Mouse (Mus musculus) heart, embryonic 10.5 days (tissue): ENCODE measurements around the gene Cap2. TPM values are rescaled to one million over a fixed set of nuclear protein-coding genes. Genes with fewer than 3 reads are reported as not detected.
A peak's percentile ranks its signal among the peaks of the same experiment; 100 is the strongest.

Experiments used
- DNase-seq: peaks from one replicate; pipeline ENCODE4 v3.0.0-alpha.2; 2017; ENCODE audit warnings: low spot score
- H3K27ac ChIP-seq: fragments of 300-500 bp; sonication (generic); 2 replicates; pipeline ENCODE4 v1.5.1; 2016; ENCODE audit warnings: mild to moderate bottlenecking
- H3K27me3 ChIP-seq: fragments of 300-500 bp; sonication (generic); 2 replicates; pipeline ENCODE4 v1.6.1; 2016; ENCODE audit warnings: mild to moderate bottlenecking; ENCODE audit not compliant: poor library complexity, insufficient read depth, severe bottlenecking
- H3K36me3 ChIP-seq: fragments of 300-500 bp; sonication (generic); 2 replicates; pipeline ENCODE4 v1.6.1; 2016; ENCODE audit warnings: mild to moderate bottlenecking, moderate library complexity
- H3K4me1 ChIP-seq: fragments of 300-500 bp; sonication (generic); 2 replicates; pipeline ENCODE4 v1.6.1; 2016; ENCODE audit warnings: mild to moderate bottlenecking
- H3K4me3 ChIP-seq: fragments of 300-500 bp; sonication (generic); 2 replicates; pipeline ENCODE4 v1.5.1; 2016; ENCODE audit warnings: mild to moderate bottlenecking, moderate library complexity
- H3K9me3 ChIP-seq: fragments of 300-500 bp; sonication (generic); 2 replicates; pipeline ENCODE4 v1.6.1; 2016; ENCODE audit warnings: mild to moderate bottlenecking, moderate library complexity
- WGBS: fragments of 180-500 bp; shearing (Covaris S2); methylation state at CpG from one replicate; pipeline ENCODE4 v1.1.7; 2016; 5-methylcytosine and 5-hydroxymethylcytosine counted together
- polyA plus RNA-seq: library from polyadenylated mRNA; unstranded; fragments of >200 nt; fragmentation: Nextera tagmentation; extraction: Ambion mirVana; gene quantifications from 2 replicates; pipeline ENCODE4 v1.2.1, GENCODE M21; 2016

Cap2 gene
- polyA plus RNA-seq, 1 experiment from 2014 or later = 101 TPM

DNA sequence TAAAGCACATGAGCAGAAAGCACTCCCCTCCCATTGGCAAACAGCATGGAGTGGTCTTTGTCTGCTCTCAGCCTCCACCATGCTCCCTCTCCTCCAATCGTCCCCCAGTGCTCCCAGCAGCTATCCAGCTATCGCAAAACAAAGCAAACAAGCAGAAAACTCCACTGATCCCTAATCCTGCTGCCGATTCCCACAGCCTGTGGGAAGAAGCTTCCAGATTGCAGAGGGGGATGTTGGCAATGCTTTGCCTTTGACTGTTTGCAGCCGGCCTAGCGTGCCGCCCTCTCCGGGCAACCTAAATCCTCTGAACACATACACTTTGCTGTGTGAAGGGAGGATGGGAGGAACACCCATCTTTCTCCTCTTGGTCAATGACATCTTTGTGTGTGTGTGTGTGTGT is 83.2 kb downstream of the Cap2 start:
- H3K4me1 ChIP-seq = peaks cover 6% of the 10 kb centered on the region; the same call in 1 of the 2 replicates
- H3K9me3 ChIP-seq = no peaks in the 10 kb centered on the region
- DNase-seq = no peak
- peaks cover 9% of the 10 kb centered on the region; the same call in 1 of the 2 replicates for H3K36me3 ChIP-seq
- H3K4me3 ChIP-seq = no peak overlapping the region
- no peak overlapping the region for H3K27ac ChIP-seq
- H3K27me3 ChIP-seq = no peaks in the 10 kb centered on the region
- WGBS = 79% methylated on average over 7 of the region's 7 CpGs

DNA sequence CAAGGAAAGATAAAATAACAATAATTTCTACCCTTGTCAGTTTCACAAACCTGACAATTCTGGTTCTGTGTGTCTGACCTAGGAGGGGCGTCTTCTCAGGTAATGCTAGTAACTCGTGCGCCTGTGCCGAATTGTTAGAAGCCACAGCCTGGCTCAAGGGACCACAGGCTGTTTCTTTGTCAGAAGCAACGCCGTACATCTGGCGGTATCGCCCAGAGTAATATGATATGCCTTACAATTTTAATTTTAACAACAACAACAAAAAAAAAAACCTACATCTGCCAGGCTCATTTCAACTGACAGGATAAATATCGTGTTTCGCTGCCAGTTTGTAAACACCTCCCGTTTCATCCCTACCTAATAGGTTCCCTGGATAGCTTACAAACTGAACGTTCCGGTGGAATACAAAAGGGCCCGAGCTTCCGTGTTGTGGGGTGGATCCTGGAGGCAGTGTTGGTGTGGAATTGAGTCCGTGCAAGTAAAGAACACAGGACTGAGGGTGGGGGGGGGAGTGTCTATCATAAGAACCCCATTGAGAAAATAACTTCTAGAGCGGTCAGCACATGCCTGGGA is 86.2 kb downstream of the Cap2 start:
- H3K36me3 ChIP-seq = peaks cover 6% of the 10 kb centered on the region; the same call in 1 of the 2 replicates
- no peaks in the 10 kb centered on the region for H3K27me3 ChIP-seq
- WGBS = 91% methylated on average over 17 of the region's 17 CpGs
- no peaks in the 10 kb centered on the region for H3K9me3 ChIP-seq
- no peak for DNase-seq
- no peak overlapping the region for H3K27ac ChIP-seq
- no peak overlapping the region for H3K4me3 ChIP-seq
- peaks cover 6% of the 10 kb centered on the region; the same call in 1 of the 2 replicates for H3K4me1 ChIP-seq

DNA sequence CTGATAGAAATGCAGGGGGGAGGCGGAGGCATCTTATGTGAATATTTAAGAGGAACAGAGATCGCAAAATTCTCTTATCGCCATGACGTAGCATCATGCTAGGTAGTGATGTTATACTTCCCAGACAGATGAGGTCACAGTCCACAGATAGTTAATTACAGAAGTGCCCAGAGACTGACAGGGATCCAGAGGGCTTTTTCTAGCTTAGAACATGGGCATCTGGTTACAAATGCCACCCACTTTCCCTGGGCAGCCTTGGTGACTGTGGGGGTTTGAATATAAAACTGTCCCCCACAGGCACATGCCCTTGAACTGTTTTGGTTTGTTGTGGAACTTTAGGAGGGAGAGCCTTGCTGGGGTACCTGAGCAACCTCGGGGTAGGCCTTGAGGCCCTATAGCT is 87.0 kb downstream of the Cap2 start:
- Histone ChIP-seq H3K27ac (no peak overlapping the region), H3K9me3 (no peaks in the 10 kb centered on the region), H3K36me3 (peaks cover 6% of the 10 kb centered on the region; the same call in 1 of the 2 replicates), H3K4me3 (no peak overlapping the region), H3K27me3 (no peaks in the 10 kb centered on the region), H3K4me1 (peaks cover 6% of the 10 kb centered on the region; the same call in 1 of the 2 replicates)
- 87% methylated on average over 5 of the region's 5 CpGs for WGBS
- no peak for DNase-seq

DNA sequence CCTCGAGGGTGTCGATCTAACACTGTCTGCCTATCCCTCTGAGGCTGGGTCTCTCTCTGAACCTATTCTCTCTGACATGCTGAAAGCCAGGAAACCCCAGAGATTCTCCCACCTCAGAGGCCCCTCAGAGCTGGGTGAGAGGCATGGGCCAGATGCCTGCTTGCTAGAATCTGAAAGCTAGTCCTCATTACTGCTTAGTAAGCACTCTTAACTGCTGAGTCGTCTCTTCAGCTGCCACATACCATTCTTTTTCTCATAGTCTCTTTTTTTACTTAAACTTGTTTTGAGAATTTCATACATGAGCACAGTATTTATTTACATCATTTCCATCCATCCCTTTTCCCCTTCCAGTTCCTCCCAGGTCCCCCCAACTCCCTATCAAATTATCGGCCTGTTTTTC is 89.2 kb downstream of the Cap2 start:
- Histone ChIP-seq H3K4me3 (no peak overlapping the region), H3K27ac (no peak overlapping the region), H3K36me3 (peaks cover 14% of the 10 kb centered on the region; the same call in 1 of the 2 replicates), H3K27me3 (no peaks in the 10 kb centered on the region), H3K4me1 (peaks cover 13% of the 10 kb centered on the region), H3K9me3 (no peaks in the 10 kb centered on the region)
- no peak for DNase-seq
- 86% methylated on average over 4 of the region's 4 CpGs for WGBS

DNA sequence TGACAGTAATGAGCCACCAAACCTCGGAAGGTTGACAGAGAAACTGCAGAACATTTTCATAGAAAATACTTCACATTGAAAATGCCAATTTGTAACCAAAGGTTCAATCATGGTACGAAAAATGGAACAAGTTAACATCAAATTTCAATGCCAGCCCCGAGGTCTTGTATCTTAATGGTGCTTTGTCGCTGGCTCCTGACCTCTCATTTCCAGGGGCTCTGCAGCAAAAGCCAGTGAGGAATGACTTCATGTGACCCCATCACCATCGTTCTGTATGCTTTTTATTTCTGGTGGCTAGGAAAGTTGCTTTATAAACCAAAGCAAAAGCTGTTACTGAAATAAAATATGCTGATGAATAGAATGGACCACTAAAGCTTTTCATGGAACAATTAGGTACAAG is 99.0 kb downstream of the Cap2 start:
- H3K27me3 ChIP-seq = no peaks in the 10 kb centered on the region
- peaks cover 7% of the 10 kb centered on the region; the same call in 1 of the 2 replicates for H3K36me3 ChIP-seq
- no peak overlapping the region for H3K27ac ChIP-seq
- no peaks in the 10 kb centered on the region for H3K4me1 ChIP-seq
- 84% methylated on average over 5 of the region's 5 CpGs for WGBS
- H3K9me3 ChIP-seq = no peaks in the 10 kb centered on the region
- no peak for DNase-seq
- no peak overlapping the region for H3K4me3 ChIP-seq

DNA sequence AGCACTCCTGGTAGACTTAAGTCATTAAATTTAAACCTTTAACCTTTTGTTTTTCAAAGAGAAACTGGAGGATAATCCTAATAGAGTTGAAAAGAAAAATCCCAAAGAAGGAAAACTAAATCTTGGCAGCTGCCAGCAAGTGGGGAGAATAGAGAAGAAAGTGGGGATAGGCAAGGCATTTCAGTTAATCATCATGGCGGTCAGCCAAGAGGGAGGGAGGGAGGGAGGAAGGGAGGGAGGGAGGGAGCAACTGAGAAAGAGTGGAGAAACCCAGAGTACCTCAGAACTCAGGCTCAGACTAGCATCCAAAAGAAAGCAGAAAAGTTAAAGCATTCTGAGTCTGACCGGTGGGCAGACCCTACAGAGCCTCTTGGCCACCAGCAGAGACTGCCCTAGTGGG is 99.7 kb downstream of the Cap2 start:
- Histone ChIP-seq H3K4me3 (no peak overlapping the region), H3K27me3 (no peaks in the 10 kb centered on the region), H3K27ac (no peak overlapping the region), H3K9me3 (no peaks in the 10 kb centered on the region), H3K4me1 (no peaks in the 10 kb centered on the region), H3K36me3 (peaks cover 14% of the 10 kb centered on the region)
- WGBS = 82% methylated on average over 2 of the region's 2 CpGs
- no peak for DNase-seq

DNA sequence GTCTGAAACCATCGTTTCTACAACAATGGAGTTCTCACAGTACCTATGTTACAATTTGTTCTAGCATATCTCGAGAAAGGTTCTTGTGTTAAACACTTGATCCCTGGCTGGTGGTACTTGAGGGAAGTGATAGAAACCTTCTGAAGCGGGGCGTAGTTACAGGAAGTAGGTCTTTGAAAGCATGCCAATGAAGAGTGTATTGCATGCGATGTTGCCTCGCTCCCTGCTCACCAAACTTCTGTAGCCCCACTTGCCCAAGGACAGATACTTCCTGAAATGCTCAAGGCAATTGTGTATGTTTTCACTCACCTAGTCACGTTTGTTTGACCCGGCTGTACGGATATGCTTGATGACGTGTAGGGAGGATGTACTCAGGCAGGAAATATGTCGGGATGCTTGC is 101.0 kb downstream of the Cap2 start:
- Histone ChIP-seq H3K27ac (no peak overlapping the region), H3K36me3 (peaks cover 13% of the 10 kb centered on the region; the same call in 1 of the 2 replicates), H3K4me1 (no peaks in the 10 kb centered on the region), H3K27me3 (no peaks in the 10 kb centered on the region), H3K9me3 (no peaks in the 10 kb centered on the region), H3K4me3 (no peak overlapping the region)
- 76% methylated on average over 11 of the region's 11 CpGs for WGBS
- no peak for DNase-seq

DNA sequence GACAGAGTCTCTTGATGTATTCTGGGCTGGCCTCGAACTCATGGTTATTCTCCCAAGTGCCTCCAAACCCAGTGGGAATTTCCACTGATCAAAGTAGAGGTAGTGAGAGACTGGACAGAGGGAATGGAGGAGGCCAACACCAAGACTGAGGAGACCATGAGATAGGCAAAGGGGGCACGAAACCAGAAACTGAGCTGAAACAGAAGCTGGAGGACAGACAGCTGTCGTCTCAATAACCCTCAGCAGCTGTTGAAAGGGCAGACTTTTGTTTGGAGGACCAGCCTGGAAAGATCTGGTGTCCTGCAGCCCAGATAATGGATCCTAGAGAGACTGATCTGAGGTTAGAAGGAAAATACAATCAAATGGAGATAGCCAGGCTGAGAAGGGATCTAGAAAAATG is 109.4 kb downstream of the Cap2 start:
- Histone ChIP-seq H3K4me3 (no peak overlapping the region), H3K27me3 (no peaks in the 10 kb centered on the region), H3K27ac (peak overlapping the region; percentile 26; the same call in 1 of the 2 replicates), H3K9me3 (no peaks in the 10 kb centered on the region), H3K36me3 (peaks cover 61% of the 10 kb centered on the region), H3K4me1 (peaks cover 7% of the 10 kb centered on the region)
- no peak for DNase-seq
- WGBS = 51% methylated on average over 3 of the region's 3 CpGs

DNA sequence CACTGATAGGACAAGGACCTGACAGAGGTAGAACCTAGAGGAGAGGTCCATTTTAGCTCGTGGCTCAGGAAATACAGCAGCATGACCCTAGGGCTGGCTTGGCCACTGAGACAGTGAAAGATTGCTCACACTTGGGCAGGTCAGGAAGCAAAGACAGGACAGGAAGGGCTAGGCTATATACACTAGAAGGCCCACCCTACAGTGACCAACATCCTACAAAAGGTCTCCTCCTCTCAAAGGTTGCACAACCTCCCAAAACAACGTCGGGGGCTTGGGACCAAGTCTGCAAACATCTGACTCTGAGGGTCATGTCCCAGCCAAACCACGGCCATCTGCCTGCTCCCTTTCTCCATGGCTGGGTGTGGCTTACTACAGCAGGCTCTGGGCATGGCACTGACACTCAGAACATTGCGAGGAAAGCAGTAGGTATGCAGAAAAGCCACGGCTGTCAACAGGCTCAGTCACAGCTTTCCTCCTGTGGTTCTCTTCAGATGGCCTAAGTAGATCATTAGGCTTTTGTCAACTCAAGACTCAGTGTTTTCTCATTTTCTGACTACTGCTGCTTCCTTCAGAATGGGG is 112.1 kb downstream of the Cap2 start:
- H3K27ac ChIP-seq = no peak overlapping the region
- 80% methylated on average over 6 of the region's 6 CpGs for WGBS
- peaks cover 58% of the 10 kb centered on the region for H3K36me3 ChIP-seq
- DNase-seq = no peak
- H3K27me3 ChIP-seq = no peaks in the 10 kb centered on the region
- no peak overlapping the region for H3K4me3 ChIP-seq
- H3K4me1 ChIP-seq = peaks cover 7% of the 10 kb centered on the region
- H3K9me3 ChIP-seq = no peaks in the 10 kb centered on the region

DNA sequence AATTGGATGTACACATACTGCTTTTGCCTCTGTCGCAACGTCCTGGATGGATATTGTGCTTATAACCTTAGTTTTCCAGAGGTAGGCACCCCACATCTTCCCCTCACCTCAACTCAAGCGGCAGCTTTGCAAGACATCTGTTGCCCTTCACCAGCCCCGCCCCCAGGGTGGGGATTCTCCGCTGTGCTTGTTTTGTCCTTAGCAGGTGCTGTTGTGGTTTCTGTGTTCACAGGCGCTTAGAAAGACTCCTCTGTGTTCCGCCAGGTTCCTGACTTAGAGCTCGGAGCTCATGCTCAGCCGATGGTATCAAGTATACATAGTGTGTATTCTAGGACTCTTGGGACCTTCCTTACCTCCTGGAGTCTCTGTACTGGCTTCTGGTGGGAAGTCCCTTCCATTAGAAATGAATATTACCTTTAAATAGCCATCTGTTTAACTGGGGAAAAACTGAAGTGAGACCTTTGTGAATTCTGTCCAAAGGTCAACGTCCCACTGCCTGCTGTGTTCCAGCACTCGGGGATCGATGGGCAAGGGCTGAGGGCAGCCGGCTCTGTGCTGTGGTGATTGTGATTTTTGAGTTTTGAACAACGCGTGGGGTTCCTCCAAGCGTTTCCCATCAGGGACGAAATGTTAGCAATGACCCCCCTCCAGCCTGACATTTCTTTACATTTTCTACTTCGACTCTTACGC is 115.2 kb downstream of the Cap2 start:
- H3K4me1 ChIP-seq = peaks cover 3% of the 10 kb centered on the region; the same call in 1 of the 2 replicates
- DNase-seq = no peak
- no peaks in the 10 kb centered on the region for H3K9me3 ChIP-seq
- no peak overlapping the region for H3K4me3 ChIP-seq
- peaks cover 65% of the 10 kb centered on the region for H3K36me3 ChIP-seq
- no peaks in the 10 kb centered on the region for H3K27me3 ChIP-seq
- no peak overlapping the region for H3K27ac ChIP-seq
- WGBS = 89% methylated on average over 19 of the region's 19 CpGs

DNA sequence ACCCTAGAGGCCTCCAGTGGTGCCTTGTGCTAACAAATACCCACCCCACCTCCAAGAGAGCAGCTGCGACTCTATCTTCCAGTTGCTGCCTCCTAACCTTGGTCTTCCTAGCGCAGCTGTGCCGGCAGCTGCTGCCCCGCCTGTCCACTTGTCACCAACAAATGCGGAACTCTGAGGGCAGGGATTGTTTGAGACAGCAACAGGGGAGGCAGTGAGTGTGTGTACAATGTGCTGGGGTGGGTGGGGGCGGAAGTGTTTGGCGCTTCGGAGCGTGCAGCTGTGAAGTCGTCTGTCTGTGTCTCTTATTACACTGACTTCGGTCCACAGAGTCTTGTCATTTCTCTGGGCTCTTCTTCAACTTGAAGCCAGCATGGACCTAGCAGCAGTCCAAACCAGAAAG is 118.0 kb downstream of the Cap2 start:
- Histone ChIP-seq H3K9me3 (no peaks in the 10 kb centered on the region), H3K27me3 (no peaks in the 10 kb centered on the region), H3K27ac (no peak overlapping the region), H3K36me3 (peaks cover 74% of the 10 kb centered on the region), H3K4me3 (no peak overlapping the region), H3K4me1 (peaks cover 3% of the 10 kb centered on the region; the same call in 1 of the 2 replicates)
- DNase-seq = no peak
- 63% methylated on average over 11 of the region's 11 CpGs for WGBS

DNA sequence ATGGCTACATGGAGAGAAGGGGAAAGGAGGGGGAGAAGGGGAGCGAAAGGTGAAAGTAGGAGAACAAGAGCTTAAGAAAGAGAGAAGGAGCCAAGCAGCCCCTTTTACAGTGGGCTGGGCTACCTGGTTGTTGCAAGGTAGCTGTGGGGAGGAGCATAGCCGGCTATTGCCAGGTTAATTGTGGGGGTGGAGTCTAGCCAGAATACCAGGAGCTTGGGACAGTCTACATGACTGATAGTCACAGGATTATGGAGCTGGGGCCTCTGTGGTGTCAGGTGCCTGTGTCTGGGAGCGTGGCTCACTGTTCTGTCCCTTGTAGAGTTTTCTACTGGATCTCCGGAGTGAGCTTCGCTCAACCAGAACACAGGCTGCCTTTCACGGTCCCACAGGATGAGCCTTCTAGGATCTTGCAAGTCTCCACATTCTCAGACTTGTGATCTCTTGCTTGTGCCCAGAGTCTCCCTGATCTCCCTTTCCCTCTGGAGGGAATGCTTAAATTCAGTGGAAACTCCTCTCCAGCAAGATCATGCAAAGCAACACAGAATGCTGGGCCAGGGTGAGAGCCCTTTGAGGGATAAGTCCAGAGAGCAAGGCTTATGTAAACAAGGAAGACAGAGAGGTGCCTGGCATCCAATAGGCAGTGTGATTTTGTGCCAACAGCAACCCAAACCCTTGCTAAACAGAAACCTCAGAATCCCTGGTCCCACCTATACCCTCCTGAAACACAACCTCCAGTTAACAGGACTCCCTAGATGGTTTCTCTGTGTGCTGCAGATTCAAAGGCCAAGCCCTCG is 119.5 kb downstream of the Cap2 start:
- no peaks in the 10 kb centered on the region for H3K9me3 ChIP-seq
- no peak overlapping the region for H3K27ac ChIP-seq
- peaks cover 3% of the 10 kb centered on the region; the same call in 1 of the 2 replicates for H3K4me1 ChIP-seq
- no peak overlapping the region for H3K4me3 ChIP-seq
- peaks cover 73% of the 10 kb centered on the region for H3K36me3 ChIP-seq
- 87% methylated on average over 7 of the region's 7 CpGs for WGBS
- H3K27me3 ChIP-seq = no peaks in the 10 kb centered on the region
- DNase-seq = no peak

DNA sequence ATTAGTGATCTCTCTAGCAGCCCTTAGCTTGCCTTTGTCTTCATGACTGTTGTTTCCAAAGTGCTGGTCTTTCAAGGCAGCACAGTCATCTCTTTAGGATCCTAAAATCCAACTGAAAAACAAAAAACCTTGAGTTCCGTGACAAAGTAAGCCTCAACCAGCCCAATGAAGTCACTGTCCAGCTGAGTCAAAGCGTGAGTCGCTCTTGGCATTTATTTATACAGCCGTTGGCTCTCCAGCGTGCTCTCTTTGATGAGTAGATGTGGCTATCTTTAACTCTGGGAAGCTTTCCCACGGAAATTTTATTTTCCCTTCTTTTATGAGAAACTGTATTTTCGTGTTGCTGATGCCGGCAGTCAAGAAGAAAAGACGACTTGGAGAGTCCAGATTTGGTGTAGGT is 125.0 kb downstream of the Cap2 start:
- Histone ChIP-seq H3K36me3 (peaks cover 55% of the 10 kb centered on the region), H3K4me1 (no peaks in the 10 kb centered on the region)
- WGBS = 85% methylated on average over 9 of the region's 9 CpGs

More for the DNA sequence above, 125.0 kb downstream of the Cap2 start:
- DNase-seq = no peak
- Histone ChIP-seq H3K9me3 (no peaks in the 10 kb centered on the region), H3K27ac (no peak overlapping the region), H3K27me3 (no peaks in the 10 kb centered on the region), H3K4me3 (no peak overlapping the region)
